Mouse (Mus musculus): Measurements from ENCODE around the gene Hoxa7. TPM values are rescaled to one million over a fixed set of nuclear protein-coding genes. Genes with fewer than 3 reads are reported as not detected.

The Hoxa7 gene
- total and polyA plus RNA-seq, 2 experiments from 2014 or later, result 1.3 to 2.9 TPM

GRCm38 (mm10) chr6:52166431-52167077 is 55.1 kb downstream of the Hoxa7 start:
- no peak for TF ChIP-seq CTCF (IDR thresholded peaks at IDR 0.05; ENCODE audit: low read depth)
- H3K4me1 ChIP-seq (ENCODE audit: insufficient read depth, low read length), result peaks cover 10% of the 10 kb centered on the region; the same call in 1 of the 2 replicates
- H3K36me3 ChIP-seq (ENCODE audit: insufficient read depth, low read length), result no peaks in the 10 kb centered on the region
- H3K4me3 ChIP-seq (ENCODE audit: low read length), result peak overlapping the region; percentile 37
- DNase-seq (ENCODE audit: low spot score), result peak; percentile 33
- peak overlapping the region; percentile 89 for H3K27ac ChIP-seq
- WGBS, result 9% methylated on average over 4 of the region's 4 CpGs
- H3K9ac ChIP-seq (replicated peaks; ENCODE audit: low read length), result peak overlapping the region; percentile 67
- peak overlapping the region; percentile 93 for H3K4me2 ChIP-seq (ENCODE audit: low read depth, low read length)
- H3K9me3 ChIP-seq (ENCODE audit: low read length), result no peaks in the 10 kb centered on the region
- peaks cover 40% of the 10 kb centered on the region for H3K27me3 ChIP-seq (ENCODE audit: insufficient read depth, low read length)
- ATAC-seq, result no peak

- no peaks in the 10 kb centered on the region for H3K36me3 ChIP-seq (ENCODE audit: insufficient read depth, low read length)
- no peak for TF ChIP-seq CTCF (IDR thresholded peaks at IDR 0.05; ENCODE audit: low read depth)
- DNase-seq (ENCODE audit: low spot score), result peak; percentile 41
- peaks cover 9% of the 10 kb centered on the region; the same call in 1 of the 2 replicates for H3K4me1 ChIP-seq (ENCODE audit: insufficient read depth, low read length)
- ATAC-seq, result no peak
- H3K27ac ChIP-seq, result peak overlapping the region; percentile 89
- H3K9ac ChIP-seq (replicated peaks; ENCODE audit: low read length), result peak overlapping the region; percentile 67
- peaks cover 31% of the 10 kb centered on the region for H3K27me3 ChIP-seq (ENCODE audit: insufficient read depth, low read length)
- WGBS, result under 1% methylated on average over 28 of the region's 28 CpGs
- H3K4me2 ChIP-seq (ENCODE audit: low read depth, low read length), result peak overlapping the region; percentile 93
- H3K4me3 ChIP-seq (ENCODE audit: low read length), result peak overlapping the region; percentile 46
- no peaks in the 10 kb centered on the region for H3K9me3 ChIP-seq (ENCODE audit: low read length)
Observed at GRCm38 (mm10) chr6:52165441-52166370, 55.9 kb downstream of the Hoxa7 start.

- H3K27me3 ChIP-seq (ENCODE audit: insufficient read depth, low read length), result peaks cover 26% of the 10 kb centered on the region
- no peak for TF ChIP-seq CTCF (IDR thresholded peaks at IDR 0.05; ENCODE audit: low read depth)
- DNase-seq (ENCODE audit: low spot score) (peak; percentile 77), ATAC-seq (peak; percentile 50; the same call in 1 of the 2 replicates)
- H3K27ac ChIP-seq, result peak within 1 kb of the TSS; percentile 89
- H3K9ac ChIP-seq (replicated peaks; ENCODE audit: low read length), result peak within 1 kb of the TSS; percentile 67
- H3K9me3 ChIP-seq (ENCODE audit: low read length), result no peaks in the 10 kb centered on the region
- H3K4me1 ChIP-seq (ENCODE audit: insufficient read depth, low read length), result 0 out of 2 replicates have a peak, but pooled peaks cover under 1% of the 10 kb centered on the region
- H3K4me3 ChIP-seq (ENCODE audit: low read length), result peak within 1 kb of the TSS; percentile 46
- H3K4me2 ChIP-seq (ENCODE audit: low read depth, low read length), result peak within 1 kb of the TSS; percentile 93
- under 1% methylated on average over 25 of the region's 25 CpGs for WGBS
- no peaks in the 10 kb centered on the region for H3K36me3 ChIP-seq (ENCODE audit: insufficient read depth, low read length)
Observed at GRCm38 (mm10) chr6:52164626-52165440, 56.8 kb downstream of the Hoxa7 start, which contains the start of gene Hoxa2. Gene Hoxa2, minus strand, starts transcription at chr6:52164831.

MicroRNAs within 50 kb of the gene (microRNA counts, 519-probe panel; counts per million panel counts)
- microRNA mmu-miR-196b, result 370 counts per million, percentile 5 among the panel's probes with 10 or more counts

Small RNAs within 50 kb of the gene (microRNA-seq; reads per million reads assigned to microRNA genes)
- 15.0 to 17.5 reads per million in 2 experiments for gene Mir196b

Other genes with a start within 250 kb of the Hoxa7 start
- 9.8 and 11.1 TPM in 2 replicates for gene Skap2, start 209.3 kb downstream of the Hoxa7 start, total RNA-seq (2014; rRNA removed)
- gene Skap2, start 209.3 kb downstream of the Hoxa7 start, polyA plus RNA-seq (2015; fragmentation: Nextera tagmentation; extraction: Ambion mirVana), result 28.1 TPM in 2 replicates
- gene Hoxa1, start 63.5 kb downstream of the Hoxa7 start, total RNA-seq (2014; rRNA removed), result 1.1 and 3.7 TPM in 2 replicates
- 1.1 and 1.2 TPM in 2 replicates for gene Hoxa1, start 63.5 kb downstream of the Hoxa7 start, polyA plus RNA-seq (2015; fragmentation: Nextera tagmentation; extraction: Ambion mirVana)
- 20.3 and 24.3 TPM in 2 replicates for gene Hoxa2, start 57.0 kb downstream of the Hoxa7 start, total RNA-seq (2014; rRNA removed)
- gene Hoxa2, start 57.0 kb downstream of the Hoxa7 start, polyA plus RNA-seq (2015; fragmentation: Nextera tagmentation; extraction: Ambion mirVana), result 16.3 and 16.5 TPM in 2 replicates
- 1.1 and 1.2 TPM in 2 replicates for gene 5730596B20Rik, start 44.4 kb downstream of the Hoxa7 start, total RNA-seq (2014; rRNA removed)
- gene 5730596B20Rik, start 44.4 kb downstream of the Hoxa7 start, polyA plus RNA-seq (2015; fragmentation: Nextera tagmentation; extraction: Ambion mirVana), result 1.3 and 1.5 TPM in 2 replicates
- 4.8 and 7.3 TPM in 2 replicates for gene Hoxa4, start 30.1 kb downstream of the Hoxa7 start, total RNA-seq (2014; rRNA removed)
- 10.5 and 12.0 TPM in 2 replicates for gene Hoxa4, start 30.1 kb downstream of the Hoxa7 start, polyA plus RNA-seq (2015; fragmentation: Nextera tagmentation; extraction: Ambion mirVana)
- gene Hoxa5, start 17.3 kb downstream of the Hoxa7 start, total RNA-seq (2014; rRNA removed), result 99.2 and 108 TPM in 2 replicates
- gene Hoxa5, start 17.3 kb downstream of the Hoxa7 start, polyA plus RNA-seq (2015; fragmentation: Nextera tagmentation; extraction: Ambion mirVana), result 81.7 and 89.4 TPM in 2 replicates
- 12.3 and 25.8 TPM in 2 replicates for gene Hoxa6, start 13.1 kb downstream of the Hoxa7 start, total RNA-seq (2014; rRNA removed)
- 6.0 and 7.7 TPM in 2 replicates for gene Hoxa6, start 13.1 kb downstream of the Hoxa7 start, polyA plus RNA-seq (2015; fragmentation: Nextera tagmentation; extraction: Ambion mirVana)
- 8.7 and 9.8 TPM in 2 replicates for gene Hoxa3, start 8.5 kb downstream of the Hoxa7 start, total RNA-seq (2014; rRNA removed)
- gene Hoxa3, start 8.5 kb downstream of the Hoxa7 start, polyA plus RNA-seq (2015; fragmentation: Nextera tagmentation; extraction: Ambion mirVana), result 7.9 and 8.8 TPM in 2 replicates
- 0.83 and 2.2 TPM in 2 replicates for gene Gm28308, start 8.5 kb downstream of the Hoxa7 start, total RNA-seq (2014; rRNA removed)
- gene Gm28308, start 8.5 kb downstream of the Hoxa7 start, polyA plus RNA-seq (2015; fragmentation: Nextera tagmentation; extraction: Ambion mirVana), result not detected in 2 replicates
- gene Hoxa9, start 9.2 kb upstream of the Hoxa7 start, total RNA-seq (2014; rRNA removed), result 0.26 TPM in 1 of 2 replicates, not detected in the other
- gene Hoxa9, start 9.2 kb upstream of the Hoxa7 start, polyA plus RNA-seq (2015; fragmentation: Nextera tagmentation; extraction: Ambion mirVana), result 0.18 TPM in 1 of 2 replicates, not detected in the other
- gene Hoxa10, start 19.0 kb upstream of the Hoxa7 start, total RNA-seq (2014; rRNA removed), result not detected in 2 replicates
- not detected in 2 replicates for gene Hoxa10, start 19.0 kb upstream of the Hoxa7 start, polyA plus RNA-seq (2015; fragmentation: Nextera tagmentation; extraction: Ambion mirVana)
- gene Hoxa11, start 24.0 kb upstream of the Hoxa7 start, total RNA-seq (2014; rRNA removed), result not detected in 2 replicates
- gene Hoxa11, start 24.0 kb upstream of the Hoxa7 start, polyA plus RNA-seq (2015; fragmentation: Nextera tagmentation; extraction: Ambion mirVana), result not detected in 2 replicates
- gene Hoxa13, start 39.0 kb upstream of the Hoxa7 start, total RNA-seq (2014; rRNA removed), result not detected in 2 replicates
- not detected in 2 replicates for gene Hoxa13, start 39.0 kb upstream of the Hoxa7 start, polyA plus RNA-seq (2015; fragmentation: Nextera tagmentation; extraction: Ambion mirVana)
- 2.0 and 6.2 TPM in 2 replicates for gene Evx1, start 91.6 kb upstream of the Hoxa7 start, total RNA-seq (2014; rRNA removed)
- 1.3 and 2.1 TPM in 2 replicates for gene Evx1, start 91.6 kb upstream of the Hoxa7 start, polyA plus RNA-seq (2015; fragmentation: Nextera tagmentation; extraction: Ambion mirVana)

All from hindbrain, postnatal 0 days (tissue).